Mouse (Mus musculus) G1E (cell line): ENCODE data around the gene Ccdc88c. TPM values are rescaled to one million over a fixed set of nuclear protein-coding genes. Genes with fewer than 3 reads are reported as not detected.

Source experiments
- ATAC-seq: 2 replicates; pipeline ENCODE4 v1.8.0; 2016; ENCODE audit warnings: mild to moderate bottlenecking; ENCODE audit not compliant: insufficient number of reproducible peaks, poor library complexity, low FRiP score, severe bottlenecking; ENCODE audit errors: extremely low read depth
- DNase-seq: peaks from one replicate; pipeline ENCODE4 v3.0.0; 2012; ENCODE audit warnings: low spot score
- H3K27me3 ChIP-seq: 2 replicates; pipeline ENCODE4 v1.6.1; 2012; ENCODE audit warnings: mild to moderate bottlenecking, low read length, inconsistent platforms; ENCODE audit not compliant: insufficient read depth
- H3K36me3 ChIP-seq: replicated peaks from 2 replicates; pipeline ENCODE3; 2012; ENCODE audit warnings: mild to moderate bottlenecking, inconsistent platforms
- H3K4me1 ChIP-seq: 2 replicates; pipeline ENCODE4 v1.6.1; 2012; ENCODE audit warnings: low read depth, low read length, inconsistent platforms, mixed read lengths; ENCODE audit not compliant: insufficient read depth
- H3K4me3 ChIP-seq: 2 replicates; pipeline ENCODE4 v1.5.1; 2012; ENCODE audit warnings: low read depth, mild to moderate bottlenecking, inconsistent platforms, low read length, moderate library complexity, mixed read lengths
- H3K9me3 ChIP-seq: replicated peaks from 2 replicates; pipeline ENCODE4 v1.6.1; 2012; ENCODE audit warnings: inconsistent platforms
- CTCF ChIP-seq: IDR thresholded peaks from 2 replicates; pipeline ENCODE4 v1.5.1; 2012; ENCODE audit warnings: low read depth, low read length, inconsistent platforms, mixed read lengths
- GATA1 ChIP-seq: IDR thresholded peaks from 2 replicates; pipeline ENCODE4 v1.6.1; 2012; ENCODE audit warnings: borderline replicate concordance, low read length, inconsistent platforms, mixed read lengths
- GATA2 ChIP-seq: IDR thresholded peaks from 2 replicates; pipeline ENCODE4 v1.6.1; 2012; ENCODE audit warnings: low read depth, low read length, inconsistent platforms, borderline replicate concordance
- POLR2AphosphoS5 ChIP-seq: IDR thresholded peaks from 2 replicates; pipeline ENCODE4 v1.6.1; 2012; ENCODE audit warnings: low read depth, low read length, inconsistent platforms; ENCODE audit not compliant: insufficient replicate concordance
- TAL1 ChIP-seq: conservative IDR thresholded peaks from 2 replicates; pipeline ENCODE4 v1.6.1; 2012; ENCODE audit warnings: low read depth, low read length, inconsistent platforms, mixed read lengths
- polyA plus RNA-seq: library from polyadenylated mRNA; stranded (reverse); fragments of >175 nt; gene quantifications from 2 replicates; pipeline ENCODE4 v1.2.3, GENCODE M21; 2012
- total RNA-seq, 2 experiments: library from RNA; stranded (forward) in 1 of 2; stranded (reverse) in 1 of 2; fragments of 200-1000 nt in 1 of 2; fragments of >200 nt in 1 of 2; fragmentation: Nextera tagmentation in 1 of 2; gene quantifications; 2 replicates each; pipeline ENCODE4 v1.2.3; 2014 to 2017

Gene Ccdc88c
- total and polyA plus RNA-seq, 3 experiments: 9.2 to 31.0 (median 22.7) TPM

- no peaks in the 10 kb centered on the region for H3K4me1 ChIP-seq
- TF ChIP-seq CTCF (no peak), GATA1 (no peak), GATA2 (no peak), POLR2AphosphoS5 (no peak), TAL1 (no peak)
- H3K9me3 ChIP-seq: no peaks in the 10 kb centered on the region
- DNase-seq: no peak
- peaks cover 97% of the 10 kb centered on the region for H3K36me3 ChIP-seq
- no peak overlapping the region for H3K4me3 ChIP-seq
- no peak for ATAC-seq
- H3K27me3 ChIP-seq: no peaks in the 10 kb centered on the region
Measured at GRCm38 (mm10) chr12:100945948-100946347, 82.9 kb downstream of the Ccdc88c start.

- no peak for ATAC-seq
Measured at GRCm38 (mm10) chr12:100945501-100945900, 83.4 kb downstream of the Ccdc88c start.

GRCm38 (mm10) chr12:100944921-100945336 lies 83.9 kb downstream of the Ccdc88c start:
- H3K4me1 ChIP-seq: no peaks in the 10 kb centered on the region
- DNase-seq (no peak), ATAC-seq (no peak)
- H3K27me3 ChIP-seq: no peaks in the 10 kb centered on the region
- no peak overlapping the region for H3K4me3 ChIP-seq
- no peak for TF ChIP-seq GATA2
- no peak for TF ChIP-seq POLR2AphosphoS5
- no peak for TF ChIP-seq CTCF
- no peak for TF ChIP-seq TAL1
- TF ChIP-seq GATA1: no peak
- peaks cover 99% of the 10 kb centered on the region for H3K36me3 ChIP-seq
- H3K9me3 ChIP-seq: no peaks in the 10 kb centered on the region

More at GRCm38 (mm10) chr12:100945501-100945900, 83.4 kb downstream of the Ccdc88c start:
- no peak for DNase-seq
- no peak for TF ChIP-seq CTCF
- TF ChIP-seq GATA1: no peak
- TF ChIP-seq TAL1: no peak
- no peak for TF ChIP-seq POLR2AphosphoS5
- no peak for TF ChIP-seq GATA2
- Histone ChIP-seq H3K9me3 (no peaks in the 10 kb centered on the region), H3K36me3 (peaks cover 99% of the 10 kb centered on the region), H3K4me3 (no peak overlapping the region), H3K4me1 (no peaks in the 10 kb centered on the region), H3K27me3 (no peaks in the 10 kb centered on the region)

GRCm38 (mm10) chr12:100943146-100943545 lies 85.7 kb downstream of the Ccdc88c start:
- DNase-seq (no peak), ATAC-seq (no peak)
- no peaks in the 10 kb centered on the region for H3K9me3 ChIP-seq
- H3K36me3 ChIP-seq: peaks cover 97% of the 10 kb centered on the region
- TF ChIP-seq GATA2: no peak
- TF ChIP-seq POLR2AphosphoS5: no peak
- no peak for TF ChIP-seq TAL1
- TF ChIP-seq CTCF: no peak
- H3K27me3 ChIP-seq: no peaks in the 10 kb centered on the region
- H3K4me3 ChIP-seq: no peak overlapping the region
- H3K4me1 ChIP-seq: no peaks in the 10 kb centered on the region

- peaks cover 97% of the 10 kb centered on the region for H3K36me3 ChIP-seq
- H3K4me3 ChIP-seq: no peak overlapping the region
Measured at GRCm38 (mm10) chr12:100941361-100941760, 87.5 kb downstream of the Ccdc88c start.

GRCm38 (mm10) chr12:100937441-100938360 lies 91.2 kb downstream of the Ccdc88c start:
- Histone ChIP-seq H3K36me3 (peaks cover 97% of the 10 kb centered on the region), H3K4me1 (no peaks in the 10 kb centered on the region), H3K27me3 (no peaks in the 10 kb centered on the region), H3K9me3 (no peaks in the 10 kb centered on the region), H3K4me3 (no peak overlapping the region)
- ATAC-seq (no peak), DNase-seq (no peak)
- TF ChIP-seq GATA2 (no peak), GATA1 (no peak), POLR2AphosphoS5 (no peak), CTCF (no peak), TAL1 (no peak)

More at GRCm38 (mm10) chr12:100941361-100941760, 87.5 kb downstream of the Ccdc88c start:
- no peak for DNase-seq
- Histone ChIP-seq H3K9me3 (no peaks in the 10 kb centered on the region), H3K27me3 (no peaks in the 10 kb centered on the region), H3K4me1 (no peaks in the 10 kb centered on the region)
- no peak for ATAC-seq
- TF ChIP-seq POLR2AphosphoS5: no peak
- TF ChIP-seq GATA2: no peak
- no peak for TF ChIP-seq TAL1
- no peak for TF ChIP-seq CTCF
- TF ChIP-seq GATA1: no peak
